Mouse (Mus musculus) small intestine, adult 2 months (tissue): ENCODE measurements around the gene Cpa4. TPM values are rescaled to one million over a fixed set of nuclear protein-coding genes. Genes with fewer than 3 reads are reported as not detected.

Experiments used
- H3K27ac ChIP-seq: fragments of 200-500 bp; 2 replicates; pipeline ENCODE4 v1.5.1; 2012; ENCODE audit warnings: low read depth, low read length, control low read depth, inconsistent platforms; ENCODE audit not compliant: insufficient read depth
- H3K27me3 ChIP-seq: fragments of 200-500 bp; 2 replicates; pipeline ENCODE4 v1.6.1; 2012; ENCODE audit warnings: mild to moderate bottlenecking, moderate library complexity, low read length, inconsistent platforms; ENCODE audit not compliant: control insufficient read depth, insufficient read depth
- H3K36me3 ChIP-seq: fragments of 200-500 bp; 2 replicates; pipeline ENCODE4 v1.6.1; 2012; ENCODE audit warnings: mild to moderate bottlenecking, low read length, control low read depth, inconsistent platforms; ENCODE audit not compliant: control insufficient read depth, insufficient read depth
- H3K4me1 ChIP-seq: fragments of 200-500 bp; 2 replicates; pipeline ENCODE4 v1.6.1; 2012; ENCODE audit warnings: low read length, inconsistent platforms, mixed read lengths; ENCODE audit not compliant: control insufficient read depth, insufficient read depth, insufficient read length
- H3K4me3 ChIP-seq: fragments of 200-500 bp; 2 replicates; pipeline ENCODE4 v1.5.1; 2012; ENCODE audit warnings: low read depth, mild to moderate bottlenecking, control low read depth, inconsistent platforms, low read length, moderate library complexity
- CTCF ChIP-seq: fragments of 200-500 bp; IDR thresholded peaks from 2 replicates; pipeline ENCODE4 v1.5.1; 2012; ENCODE audit warnings: low read depth, mild to moderate bottlenecking, control low read depth, inconsistent platforms, low read length, moderate library complexity, mixed read lengths; ENCODE audit not compliant: insufficient replicate concordance, insufficient read length; ENCODE audit errors: extremely low read depth
- POLR2A ChIP-seq: fragments of 200-500 bp; IDR thresholded peaks from 2 replicates; pipeline ENCODE4 v1.6.1; 2012; ENCODE audit warnings: low read depth, mild to moderate bottlenecking, control low read depth, inconsistent platforms, low read length, moderate library complexity
- WGBS: fragments of 180-500 bp; shearing (Covaris S2); methylation state at CpG from one replicate; pipeline ENCODE4 v1.1.7; 2018; 5-methylcytosine and 5-hydroxymethylcytosine counted together
- polyA plus RNA-seq: library from polyadenylated mRNA; depleted of rRNA; stranded (reverse); fragments of >200 nt; gene quantifications from 2 replicates; pipeline ENCODE4 v1.2.3, GENCODE M21; 2012

Gene Cpa4
- polyA plus RNA-seq, 1 experiment = not detected

DNA sequence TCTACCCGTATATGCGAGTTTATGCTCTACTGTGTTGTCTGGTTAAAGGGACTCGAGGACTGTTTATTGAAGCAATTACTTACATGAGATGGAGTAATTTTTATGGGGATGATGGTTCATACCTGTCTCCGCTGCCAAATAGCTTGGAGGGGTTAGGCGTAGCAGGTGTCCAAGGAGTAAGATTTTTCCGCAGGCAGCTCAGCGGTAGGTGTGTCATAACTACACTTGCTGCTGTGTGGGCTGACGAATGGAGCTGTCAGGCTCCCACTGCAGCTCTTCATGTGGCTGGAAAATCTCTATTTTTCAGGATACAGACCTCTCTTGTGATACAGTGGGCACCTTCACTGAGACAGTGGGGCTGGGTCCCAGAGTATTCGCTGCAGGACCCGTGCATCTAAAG is 1.2 kb downstream of the Cpa4 start:
- no peaks in the 10 kb centered on the region for H3K27me3 ChIP-seq
- H3K27ac ChIP-seq = no peak overlapping the region
- no peak overlapping the region for H3K4me3 ChIP-seq
- 80% methylated on average over 10 of the region's 10 CpGs for WGBS
- no peaks in the 10 kb centered on the region for H3K36me3 ChIP-seq
- no peak for TF ChIP-seq POLR2A
- TF ChIP-seq CTCF = no peak
- no peaks in the 10 kb centered on the region for H3K4me1 ChIP-seq

DNA sequence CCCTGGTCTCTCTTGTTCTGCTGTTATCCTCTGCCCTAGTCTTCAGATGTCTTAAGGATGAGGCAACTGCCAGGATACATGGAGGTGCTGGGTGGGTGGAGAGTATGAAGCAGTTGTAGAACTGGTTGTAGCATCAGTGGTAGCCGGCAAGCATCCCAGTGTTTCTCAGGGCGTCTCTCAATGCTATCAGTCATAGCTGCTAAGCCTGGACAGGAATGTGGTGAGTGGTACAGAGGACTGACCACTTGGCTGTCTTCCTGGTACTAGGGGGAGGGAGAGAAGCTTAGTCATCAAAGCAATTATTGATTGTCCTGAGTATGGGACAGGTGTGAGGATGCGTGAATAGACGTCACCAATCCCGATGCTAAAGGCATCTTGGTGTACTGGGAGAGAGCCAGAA is 1.8 kb downstream of the Cpa4 start:
- no peaks in the 10 kb centered on the region for H3K27me3 ChIP-seq
- 67% methylated on average over 5 of the region's 5 CpGs for WGBS
- H3K4me3 ChIP-seq = no peak overlapping the region
- TF ChIP-seq CTCF = no peak
- no peak overlapping the region for H3K27ac ChIP-seq
- no peaks in the 10 kb centered on the region for H3K4me1 ChIP-seq
- H3K36me3 ChIP-seq = no peaks in the 10 kb centered on the region

- Histone ChIP-seq H3K27ac (no peak overlapping the region), H3K4me3 (no peak overlapping the region), H3K4me1 (no peaks in the 10 kb centered on the region), H3K27me3 (no peaks in the 10 kb centered on the region), H3K36me3 (no peaks in the 10 kb centered on the region)
- WGBS = 63% methylated on average over 20 of the region's 20 CpGs
- no peak for TF ChIP-seq POLR2A
- no peak for TF ChIP-seq CTCF
Measured at GRCm38 (mm10) chr6:30572456-30573311, 4.5 kb downstream of the Cpa4 start.

GRCm38 (mm10) chr6:30573380-30573779 is 5.2 kb downstream of the Cpa4 start:
- Histone ChIP-seq H3K27me3 (no peaks in the 10 kb centered on the region), H3K27ac (no peak overlapping the region), H3K4me3 (no peak overlapping the region), H3K4me1 (no peaks in the 10 kb centered on the region), H3K36me3 (no peaks in the 10 kb centered on the region)
- no peak for TF ChIP-seq POLR2A
- no peak for TF ChIP-seq CTCF
- 80% methylated on average over 5 of the region's 5 CpGs for WGBS

DNA sequence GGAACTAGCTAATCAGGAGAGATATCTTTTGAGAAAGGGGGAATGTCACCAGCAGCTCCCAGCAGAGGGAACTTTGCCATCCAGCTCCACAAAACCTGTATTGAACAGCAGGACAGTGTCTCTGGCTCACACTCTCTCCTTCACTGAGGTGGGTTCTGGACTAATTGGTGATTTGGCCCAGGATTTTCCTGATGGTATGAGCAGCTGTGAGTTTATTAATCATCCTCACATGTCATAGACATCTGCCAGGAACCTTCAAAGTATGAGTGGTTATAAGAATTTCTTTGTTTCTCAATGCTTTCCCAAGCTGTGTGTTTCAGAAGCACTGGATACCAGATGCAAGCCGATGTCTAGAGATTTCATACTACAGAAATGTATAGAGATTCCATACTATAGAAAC is 6.8 kb downstream of the Cpa4 start:
- H3K4me1 ChIP-seq = no peaks in the 10 kb centered on the region
- H3K27me3 ChIP-seq = no peaks in the 10 kb centered on the region
- no peak overlapping the region for H3K27ac ChIP-seq
- H3K4me3 ChIP-seq = no peak overlapping the region
- 93% methylated on average over 1 of the region's 1 CpGs for WGBS
- no peak for TF ChIP-seq POLR2A
- TF ChIP-seq CTCF = no peak
- no peaks in the 10 kb centered on the region for H3K36me3 ChIP-seq

DNA sequence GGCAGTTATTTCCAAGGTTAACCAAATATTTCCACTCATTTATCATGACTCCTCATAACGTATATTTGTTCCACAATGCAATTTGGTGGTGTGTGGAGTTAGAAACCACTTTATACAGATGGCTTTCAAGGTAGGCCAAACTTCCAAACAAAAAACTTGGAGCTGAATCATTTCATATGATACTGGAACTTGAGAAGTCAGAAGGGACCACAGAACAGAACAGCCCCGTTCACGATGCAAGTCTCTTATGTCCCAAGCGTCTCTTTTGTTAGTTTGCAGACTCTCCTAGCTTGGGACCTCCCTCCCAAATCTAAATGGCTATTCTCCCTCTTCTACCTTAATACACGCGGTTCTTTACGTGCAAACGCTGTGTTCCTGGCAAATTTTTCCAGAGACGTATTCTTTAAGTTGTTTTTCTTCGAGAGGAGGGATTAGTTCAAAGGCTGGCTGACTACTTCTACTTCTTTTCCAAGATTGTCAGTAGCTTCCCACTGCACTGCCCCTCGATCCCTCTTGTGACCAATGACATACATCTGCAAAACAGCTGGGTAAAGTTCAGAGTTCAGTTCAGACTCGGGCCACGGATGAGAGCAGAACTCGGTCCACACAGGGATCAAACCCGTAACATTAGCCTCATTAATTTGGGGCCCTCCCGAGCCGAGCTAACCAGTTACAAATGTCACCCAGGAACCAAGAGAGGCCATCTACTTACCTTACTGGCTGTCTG is 8.5 kb downstream of the Cpa4 start:
- 69% methylated on average over 17 of the region's 17 CpGs for WGBS
- H3K4me1 ChIP-seq = no peaks in the 10 kb centered on the region
- no peaks in the 10 kb centered on the region for H3K27me3 ChIP-seq
- H3K4me3 ChIP-seq = no peak overlapping the region
- TF ChIP-seq POLR2A = no peak
- TF ChIP-seq CTCF = no peak
- no peaks in the 10 kb centered on the region for H3K36me3 ChIP-seq
- H3K27ac ChIP-seq = no peak overlapping the region
